Mouse (Mus musculus) heart, adult 2 months (tissue): ENCODE measurements at regions not wholly inside any gene's neighbourhood (a gene's known extent, or its start where the extent isn't known, plus 50 kb on each side); places are given as distances from the start of the nearest gene placed in this dataset.

Source experiments
- CTCF ChIP-seq: fragments of 200-600 bp; IDR thresholded peaks from 2 replicates; pipeline ENCODE4 v1.8.1; 2022; ENCODE audit warnings: antibody characterized with exemption, mild to moderate bottlenecking, moderate library complexity
- POLR2A ChIP-seq: fragments of 200-500 bp; IDR thresholded peaks from 2 replicates; pipeline ENCODE4 v1.6.1; 2011; ENCODE audit warnings: mild to moderate bottlenecking, low read depth, low read length, control low read depth; ENCODE audit not compliant: insufficient read depth

DNA sequence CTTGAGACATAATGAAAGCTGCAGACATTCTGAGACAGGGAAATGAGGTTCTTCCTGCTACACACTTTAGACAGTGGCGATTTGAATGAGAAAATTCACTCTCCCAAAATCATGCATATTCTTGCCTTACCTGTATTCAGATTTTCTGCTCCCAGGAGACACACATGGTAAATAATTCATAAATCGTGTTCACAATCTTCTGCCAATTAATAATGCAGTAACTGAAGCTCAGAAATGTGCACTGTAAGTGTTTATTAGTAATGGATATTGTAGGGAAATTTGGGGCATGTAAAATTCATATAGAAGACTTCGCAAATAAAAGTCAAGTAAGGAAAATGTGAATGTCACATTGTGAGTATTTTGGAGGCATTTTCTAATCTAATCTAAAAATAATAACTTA is 830.2 kb downstream of the Rab28 start:
- no peak for TF ChIP-seq CTCF
- TF ChIP-seq POLR2A: no peak
